Mouse (Mus musculus) liver, embryonic 14.5 days (tissue): ENCODE data around the gene D930048N14Rik.
"Not testable (repeated sequence)": the region's sequence is repeated elsewhere in the genome, so short reads cannot be mapped to it uniquely, and the experiment has no call there.

ENCODE experiments used
- CTCF ChIP-seq: IDR thresholded peaks from 2 replicates; pipeline ENCODE4 v1.5.1; 2016; ENCODE audit warnings: antibody characterized with exemption, low read depth, control low read depth
- EP300 ChIP-seq: IDR thresholded peaks from 2 replicates; pipeline ENCODE4 v1.6.1; 2016; ENCODE audit warnings: antibody characterized with exemption, low read depth

- TF ChIP-seq CTCF, EP300: not testable (repeated sequence)
Measured at GRCm38 (mm10) chr11:51609940-51610339, 40.8 kb upstream of the D930048N14Rik start.
